Mouse (Mus musculus) megakaryocyte progenitor cell, adult 5-6 weeks (primary cell): ENCODE measurements at regions not wholly inside any gene's neighbourhood (a gene's known extent, or its start where the extent isn't known, plus 50 kb on each side); places are given as distances from the start of the nearest gene placed in this dataset.
A peak's percentile ranks its signal among the peaks of the same experiment; 100 is the strongest.
"Not testable (repeated sequence)": the region's sequence is repeated elsewhere in the genome, so short reads cannot be mapped to it uniquely, and the experiment has no call there.

ENCODE experiments used
- ATAC-seq: replicated peaks from 2 replicates; pipeline ENCODE4 v1.8.0; 2016; ENCODE audit warnings: mild to moderate bottlenecking, moderate TSS enrichment, inconsistent platforms; ENCODE audit not compliant: poor library complexity

DNA sequence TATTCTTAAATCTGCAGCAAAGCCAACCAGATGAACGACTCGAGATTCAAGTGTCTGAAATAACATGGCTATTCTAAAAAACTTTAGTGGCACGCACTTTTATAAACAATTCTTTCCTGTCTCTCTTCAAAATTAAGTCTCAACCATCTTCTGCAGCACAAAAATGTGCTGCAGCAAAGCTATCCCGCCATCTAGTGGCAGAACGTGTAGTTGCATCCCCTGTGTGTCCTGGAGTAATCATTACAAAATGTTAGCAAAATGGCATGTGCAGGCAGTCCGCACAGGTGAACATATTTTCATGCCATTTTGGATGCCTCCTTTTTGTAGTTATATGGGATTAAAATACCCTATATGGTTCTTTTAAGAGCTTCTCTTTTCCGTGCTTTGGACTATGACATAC is 293.1 kb upstream of the Slc7a14 start:
- ATAC-seq, result peak; percentile 81

DNA sequence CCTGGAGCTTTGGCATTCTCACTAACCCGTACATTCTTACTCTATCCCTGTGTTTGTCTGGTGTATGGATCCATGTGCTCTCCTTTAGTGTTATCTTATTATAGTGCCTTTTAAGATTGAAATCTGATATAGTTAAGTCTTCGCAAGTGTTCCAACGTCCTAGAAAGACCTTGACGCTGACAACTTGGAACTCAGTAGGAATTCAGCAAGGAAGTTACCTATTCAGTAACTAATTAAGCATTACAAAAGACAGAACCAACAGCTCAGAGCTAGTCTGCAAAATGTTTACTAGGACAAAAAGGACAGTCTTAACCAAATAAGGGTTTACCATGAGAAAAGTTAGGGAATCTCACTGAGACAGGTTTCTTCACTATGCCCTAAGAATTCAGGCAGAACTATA is 286.4 kb upstream of the Slc7a14 start:
- not testable (repeated sequence) for ATAC-seq

DNA sequence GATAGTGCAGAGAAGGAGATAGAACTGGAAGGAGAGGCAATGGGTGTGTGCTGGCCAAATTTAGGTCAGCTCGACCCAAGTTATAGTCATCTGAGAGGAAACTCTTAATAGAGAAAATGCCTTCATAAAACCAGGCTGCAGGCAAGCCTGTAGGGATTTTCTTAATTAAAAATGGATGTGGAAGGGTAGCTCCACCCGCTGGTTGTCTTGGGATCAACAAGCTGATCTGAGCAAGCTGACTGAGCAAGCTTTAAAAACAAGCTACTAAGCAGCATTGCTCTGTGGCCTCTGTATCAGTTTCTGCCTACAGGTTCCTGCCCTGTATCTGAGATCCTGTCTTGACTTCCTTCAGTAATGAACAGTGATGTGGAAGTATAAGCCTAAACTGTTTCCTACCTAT is 275.8 kb upstream of the Slc7a14 start:
- no peak for ATAC-seq

DNA sequence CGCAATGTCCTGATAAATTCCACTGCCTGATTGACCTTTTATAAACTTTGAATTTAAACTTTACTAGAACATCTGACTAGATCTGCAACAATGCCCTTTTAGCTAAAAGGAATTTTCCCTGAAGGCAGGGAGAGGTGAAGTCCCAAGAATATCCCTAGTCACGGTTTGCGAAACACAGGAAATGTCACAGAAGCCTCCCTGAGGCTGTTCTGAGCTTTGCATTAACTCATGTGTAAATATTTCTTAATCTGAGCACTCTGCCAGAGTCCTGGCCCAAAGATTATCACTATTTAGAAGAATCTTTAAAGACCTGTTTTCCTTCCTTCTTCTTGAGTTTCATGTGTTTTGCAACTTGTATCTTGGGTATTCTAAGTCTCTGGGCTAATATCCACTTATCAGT is 263.7 kb upstream of the Slc7a14 start:
- no peak for ATAC-seq
